Mouse (Mus musculus): ENCODE measurements around the gene Morc3. TPM values are rescaled to one million over a fixed set of nuclear protein-coding genes. Genes with fewer than 3 reads are reported as not detected.
"Not testable (repeated sequence)": the region's sequence is repeated elsewhere in the genome, so short reads cannot be mapped to it uniquely, and the experiment has no call there.

Gene Morc3
- polyA plus RNA-seq, 1 experiment: 1.2 TPM

DNA sequence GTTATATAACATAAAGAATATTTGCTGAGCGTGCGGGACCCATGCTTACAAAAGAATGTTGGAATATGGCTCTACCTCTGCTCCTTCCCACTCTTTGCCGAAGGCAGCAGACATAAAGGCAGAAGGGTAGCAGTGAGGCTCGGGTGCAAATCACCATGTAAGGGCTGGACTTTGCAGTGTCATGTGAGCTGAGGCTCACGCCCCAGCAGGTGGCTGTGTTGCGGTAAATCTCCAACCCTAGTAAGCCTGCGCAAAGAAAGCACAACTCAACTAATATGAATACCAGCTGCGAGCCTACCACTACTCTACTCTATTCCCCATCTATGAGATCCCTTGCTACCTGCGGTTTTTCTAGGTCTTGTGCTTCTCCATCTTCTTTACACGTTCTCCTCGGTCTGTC is 5.9 kb upstream of the Morc3 start:
- H3K27me3 ChIP-seq (ENCODE audit: control insufficient read depth): no peaks in the 10 kb centered on the region; the same call in 1 of the 2 replicates
- no peak overlapping the region for H3K4me3 ChIP-seq (replicated peaks)
- H3K4me1 ChIP-seq (ENCODE audit: control insufficient read depth): peaks cover 2% of the 10 kb centered on the region
- peaks cover 12% of the 10 kb centered on the region for H3K9me3 ChIP-seq (ENCODE audit: control insufficient read depth, low read length)
- H3K36me3 ChIP-seq (ENCODE audit: control insufficient read depth): no peaks in the 10 kb centered on the region
- no peak for TF ChIP-seq GATA1 (IDR thresholded peaks at IDR 0.05; ENCODE audit: low read length)
- no peak for TF ChIP-seq TAL1 (IDR thresholded peaks at IDR 0.05; ENCODE audit: low read length)

DNA sequence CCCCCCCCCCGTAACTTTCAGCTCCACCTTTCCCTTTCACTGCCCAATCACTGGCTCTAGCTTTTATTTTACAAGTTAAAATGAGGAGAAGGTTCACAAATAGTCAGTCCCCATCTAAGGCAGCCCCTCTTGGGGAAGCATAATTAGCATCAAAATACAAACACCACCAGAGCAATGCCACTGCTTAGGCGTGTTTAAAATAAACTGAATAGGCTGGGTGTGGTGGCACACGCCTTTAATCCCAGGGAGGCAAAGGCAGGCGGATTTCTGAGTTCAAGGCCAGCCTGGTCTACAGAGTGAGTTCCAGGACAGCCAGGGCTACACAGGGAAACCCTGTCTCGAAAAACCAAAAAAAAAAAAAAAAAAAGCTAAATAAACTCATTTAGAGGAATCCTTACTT is 5.4 kb upstream of the Morc3 start:
- not testable (repeated sequence) for H3K4me1 ChIP-seq (ENCODE audit: control insufficient read depth); H3K36me3 ChIP-seq (ENCODE audit: control insufficient read depth); H3K27me3 ChIP-seq (ENCODE audit: control insufficient read depth); H3K4me3 ChIP-seq (replicated peaks)
- peaks cover 12% of the 10 kb centered on the region for H3K9me3 ChIP-seq (ENCODE audit: control insufficient read depth, low read length)

DNA sequence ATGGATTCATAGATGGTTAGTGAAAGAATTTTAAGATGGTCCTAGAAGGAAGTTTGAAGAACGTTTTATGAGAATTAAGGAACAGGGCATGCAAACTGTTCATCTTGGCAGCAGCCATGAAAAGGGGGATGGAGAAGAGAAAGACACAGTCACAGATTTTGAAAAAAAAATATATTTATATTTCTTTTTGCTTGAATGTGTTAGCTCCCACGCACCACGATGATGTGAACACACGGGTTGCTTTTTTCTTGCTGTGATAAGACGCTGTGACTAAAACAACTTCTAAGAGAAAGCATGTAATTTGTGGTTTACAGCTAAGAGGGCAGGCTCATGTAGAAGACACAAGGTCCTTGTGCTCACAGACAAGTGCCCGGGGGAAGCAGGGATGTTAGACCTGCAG is 5.0 kb upstream of the Morc3 start:
- TF ChIP-seq GATA1 (IDR thresholded peaks at IDR 0.05; ENCODE audit: low read length) (no peak), TAL1 (IDR thresholded peaks at IDR 0.05; ENCODE audit: low read length) (no peak)
- peaks cover 7% of the 10 kb centered on the region for H3K4me1 ChIP-seq (ENCODE audit: control insufficient read depth)
- H3K27me3 ChIP-seq (ENCODE audit: control insufficient read depth): no peaks in the 10 kb centered on the region; the same call in 1 of the 2 replicates
- H3K9me3 ChIP-seq (ENCODE audit: control insufficient read depth, low read length): peaks cover 10% of the 10 kb centered on the region
- no peak overlapping the region for H3K4me3 ChIP-seq (replicated peaks)
- no peaks in the 10 kb centered on the region for H3K36me3 ChIP-seq (ENCODE audit: control insufficient read depth)

DNA sequence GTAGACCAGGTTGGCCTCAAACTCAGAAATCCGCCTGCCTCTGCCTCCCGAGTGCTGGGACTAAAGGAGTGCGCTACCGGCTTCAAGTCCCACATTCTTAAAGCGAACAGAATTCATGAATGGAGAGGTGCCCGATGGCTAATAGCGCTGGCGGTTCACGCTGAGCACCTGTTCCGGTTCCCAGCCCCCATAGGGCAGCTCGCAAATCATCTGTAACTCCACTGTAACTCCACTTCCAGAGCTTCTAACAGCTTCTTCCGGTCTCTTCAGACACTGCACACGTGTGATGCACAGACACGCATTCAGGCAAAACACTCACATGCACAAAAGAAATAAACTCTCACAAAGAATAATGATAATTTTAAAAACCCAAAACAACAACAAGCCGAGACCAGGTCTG is 2.4 kb upstream of the Morc3 start:
- Histone ChIP-seq H3K36me3 (ENCODE audit: control insufficient read depth) (peaks cover 4% of the 10 kb centered on the region), H3K27me3 (ENCODE audit: control insufficient read depth) (no peaks in the 10 kb centered on the region; the same call in 1 of the 2 replicates), H3K9me3 (ENCODE audit: control insufficient read depth, low read length) (peaks cover 5% of the 10 kb centered on the region), H3K4me1 (ENCODE audit: control insufficient read depth) (peaks cover 24% of the 10 kb centered on the region), H3K4me3 (replicated peaks) (no peak overlapping the region)
- TF ChIP-seq GATA1 (IDR thresholded peaks at IDR 0.05; ENCODE audit: low read length): no peak
- TF ChIP-seq TAL1 (IDR thresholded peaks at IDR 0.05; ENCODE audit: low read length): no peak

DNA sequence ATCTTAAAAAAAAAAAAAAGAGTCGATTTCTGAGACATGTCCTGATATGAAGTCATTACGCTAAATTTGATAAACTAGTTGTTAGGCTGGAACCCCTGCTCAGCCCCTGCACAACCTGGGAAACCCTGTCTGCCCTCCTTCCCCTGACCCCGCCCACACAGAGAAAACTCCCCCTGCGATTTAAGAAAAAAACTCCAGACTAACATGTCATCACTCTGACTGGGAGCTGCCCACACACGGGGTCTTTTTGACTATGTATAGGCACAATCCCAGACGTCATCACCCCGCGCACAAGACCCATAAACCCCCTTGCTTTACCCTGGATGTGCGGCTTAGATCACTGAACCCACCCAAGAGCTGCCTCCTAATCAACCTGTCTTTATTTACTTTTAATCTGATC is 1.9 kb upstream of the Morc3 start:
- Histone ChIP-seq H3K36me3 (ENCODE audit: control insufficient read depth) (peaks cover 8% of the 10 kb centered on the region), H3K27me3 (ENCODE audit: control insufficient read depth) (no peaks in the 10 kb centered on the region; the same call in 1 of the 2 replicates), H3K4me1 (ENCODE audit: control insufficient read depth) (peaks cover 29% of the 10 kb centered on the region), H3K9me3 (ENCODE audit: control insufficient read depth, low read length) (peaks cover 5% of the 10 kb centered on the region), H3K4me3 (replicated peaks) (no peak overlapping the region)
- no peak for TF ChIP-seq TAL1 (IDR thresholded peaks at IDR 0.05; ENCODE audit: low read length)
- TF ChIP-seq GATA1 (IDR thresholded peaks at IDR 0.05; ENCODE audit: low read length): no peak

DNA sequence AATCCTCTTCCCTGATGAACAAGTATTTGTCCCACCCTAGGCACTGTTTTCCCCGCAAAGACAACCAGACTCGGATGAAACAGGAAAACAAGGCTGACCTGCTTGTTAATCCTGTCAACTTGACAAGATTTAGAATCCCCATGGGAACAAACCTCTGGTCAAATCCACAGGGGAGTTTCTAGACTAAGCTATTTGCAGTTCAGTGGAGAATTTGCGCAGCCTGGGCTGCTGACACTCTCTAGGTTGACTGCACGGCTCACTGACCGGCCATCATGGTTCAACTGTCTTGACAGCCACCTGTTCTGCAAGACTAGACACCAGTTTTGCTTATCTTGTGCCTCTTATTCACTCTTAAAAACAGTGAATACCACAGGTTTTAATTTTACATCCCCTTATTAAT is 1.0 kb upstream of the Morc3 start:
- TF ChIP-seq GATA1 (IDR thresholded peaks at IDR 0.05; ENCODE audit: low read length): no peak
- TF ChIP-seq TAL1 (IDR thresholded peaks at IDR 0.05; ENCODE audit: low read length): no peak
- H3K36me3 ChIP-seq (ENCODE audit: control insufficient read depth): peaks cover 16% of the 10 kb centered on the region
- peaks cover 34% of the 10 kb centered on the region for H3K4me1 ChIP-seq (ENCODE audit: control insufficient read depth)
- no peak overlapping the region for H3K4me3 ChIP-seq (replicated peaks)
- H3K9me3 ChIP-seq (ENCODE audit: control insufficient read depth, low read length): peaks cover 5% of the 10 kb centered on the region
- no peaks in the 10 kb centered on the region; the same call in 1 of the 2 replicates for H3K27me3 ChIP-seq (ENCODE audit: control insufficient read depth)

DNA sequence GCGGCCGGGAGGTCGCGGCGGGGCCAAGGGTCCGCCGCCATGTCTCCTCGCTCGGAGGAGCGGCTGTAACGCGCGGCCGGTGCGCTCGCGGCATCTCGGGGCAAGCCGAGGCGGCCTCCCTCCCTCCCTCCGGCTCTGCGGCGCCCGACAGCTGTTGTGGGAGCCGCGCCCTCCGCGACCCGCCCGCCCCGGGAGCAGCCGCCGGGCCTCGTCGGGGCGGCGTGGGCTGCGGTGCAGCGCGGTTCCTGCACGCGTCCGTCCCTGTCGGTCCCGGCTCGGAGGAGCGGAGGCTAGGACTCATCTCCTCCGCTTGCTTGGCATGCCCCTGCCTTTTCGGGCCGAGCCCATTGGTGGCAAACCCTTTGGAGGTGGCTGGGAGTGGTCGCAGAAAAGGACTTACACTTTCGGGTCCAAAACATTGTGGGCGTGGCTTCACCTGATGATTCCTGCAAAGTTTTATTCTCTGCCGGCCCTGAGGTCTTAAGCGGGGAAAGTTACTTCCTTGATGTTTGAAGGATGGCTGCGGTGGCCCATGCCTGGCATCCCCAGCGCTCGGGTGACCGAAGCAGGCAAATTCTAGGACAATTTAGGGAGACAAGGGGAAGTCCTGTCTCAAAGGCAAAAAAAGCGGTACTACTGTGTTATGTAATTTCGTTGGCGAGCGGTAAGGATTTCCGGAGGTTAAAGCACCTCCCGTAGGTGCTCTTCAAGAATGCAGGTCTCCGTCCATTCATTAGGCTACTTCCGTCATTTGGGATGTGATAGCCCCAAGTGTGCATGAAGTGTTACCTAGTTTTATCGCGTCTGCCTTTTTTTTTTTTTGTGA is 743 bp downstream of the Morc3 start:
- TF ChIP-seq TAL1 (IDR thresholded peaks at IDR 0.05; ENCODE audit: low read length) (no peak), GATA1 (IDR thresholded peaks at IDR 0.05; ENCODE audit: low read length) (no peak)
- peaks cover 29% of the 10 kb centered on the region for H3K36me3 ChIP-seq (ENCODE audit: control insufficient read depth)
- peaks cover 38% of the 10 kb centered on the region for H3K4me1 ChIP-seq (ENCODE audit: control insufficient read depth)
- peak overlapping the region; percentile 74 for H3K4me3 ChIP-seq (replicated peaks)
- H3K27me3 ChIP-seq (ENCODE audit: control insufficient read depth): no peaks in the 10 kb centered on the region
- H3K9me3 ChIP-seq (ENCODE audit: control insufficient read depth, low read length): peaks cover 5% of the 10 kb centered on the region

DNA sequence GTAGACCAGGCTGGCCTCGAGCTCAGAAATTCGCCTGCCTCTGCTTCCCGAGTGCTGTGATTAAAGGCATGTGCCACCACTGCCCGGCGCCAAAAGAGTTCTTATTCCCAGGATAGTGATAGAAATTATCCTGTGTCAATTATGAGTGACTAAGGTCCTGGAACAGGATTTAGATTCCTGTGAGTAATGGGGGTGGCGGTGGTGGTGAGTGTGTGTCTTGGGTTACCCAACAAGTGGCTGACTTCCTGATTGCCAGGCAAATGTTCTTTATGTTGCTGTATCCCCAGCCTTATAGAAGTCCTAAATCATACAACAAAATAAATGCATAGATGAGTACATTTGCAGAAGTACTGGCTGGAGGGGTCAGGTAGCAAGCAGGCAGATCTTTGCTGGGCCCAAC is 1.6 kb downstream of the Morc3 start:
- peaks cover 43% of the 10 kb centered on the region for H3K4me1 ChIP-seq (ENCODE audit: control insufficient read depth)
- H3K36me3 ChIP-seq (ENCODE audit: control insufficient read depth): peaks cover 31% of the 10 kb centered on the region
- H3K9me3 ChIP-seq (ENCODE audit: control insufficient read depth, low read length): no peaks in the 10 kb centered on the region
- peak overlapping the region; percentile 74 for H3K4me3 ChIP-seq (replicated peaks)
- H3K27me3 ChIP-seq (ENCODE audit: control insufficient read depth): no peaks in the 10 kb centered on the region
- TF ChIP-seq GATA1 (IDR thresholded peaks at IDR 0.05; ENCODE audit: low read length) (no peak), TAL1 (IDR thresholded peaks at IDR 0.05; ENCODE audit: low read length) (no peak)

DNA sequence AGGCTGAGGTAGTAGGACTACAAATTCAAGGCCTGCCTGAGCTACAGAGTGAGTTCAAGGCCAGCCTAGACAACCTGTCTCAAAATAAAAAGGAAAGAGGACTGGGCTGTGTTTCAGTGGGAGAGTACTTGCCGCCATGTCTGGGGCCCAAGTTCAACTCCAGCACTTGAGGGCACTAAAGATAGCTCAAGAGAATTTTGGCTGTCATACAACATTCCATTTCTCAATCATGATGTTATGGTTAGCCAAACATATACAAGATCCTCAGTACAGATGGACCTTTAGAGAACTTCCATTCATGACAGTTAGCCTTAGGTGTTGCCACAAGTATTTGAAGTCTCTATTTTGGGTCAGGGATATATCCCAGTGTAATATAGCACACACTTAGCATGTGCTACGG is 2.2 kb downstream of the Morc3 start:
- H3K36me3 ChIP-seq (ENCODE audit: control insufficient read depth): peaks cover 33% of the 10 kb centered on the region
- no peaks in the 10 kb centered on the region for H3K9me3 ChIP-seq (ENCODE audit: control insufficient read depth, low read length)
- peaks cover 48% of the 10 kb centered on the region for H3K4me1 ChIP-seq (ENCODE audit: control insufficient read depth)
- H3K4me3 ChIP-seq (replicated peaks): no peak overlapping the region
- TF ChIP-seq TAL1 (IDR thresholded peaks at IDR 0.05; ENCODE audit: low read length): no peak
- no peak for TF ChIP-seq GATA1 (IDR thresholded peaks at IDR 0.05; ENCODE audit: low read length)
- no peaks in the 10 kb centered on the region for H3K27me3 ChIP-seq (ENCODE audit: control insufficient read depth)

Data from erythroblast, embryonic 14.5 days (primary cell).